Mouse (Mus musculus) bone marrow macrophage, adult 2 months (primary cell): ENCODE data around the gene Supt3.

Experiments
- CTCF ChIP-seq: IDR thresholded peaks from 2 replicates; pipeline ENCODE4 v1.5.1; 2012; ENCODE audit warnings: low read depth, mild to moderate bottlenecking, low read length, moderate library complexity
- POLR2A ChIP-seq: IDR thresholded peaks from 2 replicates; pipeline ENCODE4 v1.6.1; 2012; ENCODE audit warnings: mild to moderate bottlenecking, low read depth, low read length, borderline replicate concordance

- TF ChIP-seq CTCF (no peak), POLR2A (no peak)
Measured at GRCm38 (mm10) chr17:44737275-44738120, 39.5 kb upstream of the Supt3 start.
